Mouse (Mus musculus): ENCODE measurements around the gene Dixdc1. TPM values are rescaled to one million over a fixed set of nuclear protein-coding genes. Genes with fewer than 3 reads are reported as not detected.
"Not testable (repeated sequence)": the region's sequence is repeated elsewhere in the genome, so short reads cannot be mapped to it uniquely, and the experiment has no call there.

Dixdc1 gene
- polyA plus RNA-seq, 1 experiment from 2014 or later = 31.6 TPM

- peak overlapping the region; percentile 82 for H3K4me3 ChIP-seq
- H3K27ac ChIP-seq (replicated peaks) = peak overlapping the region; percentile 90
- H3K36me3 ChIP-seq (replicated peaks) = peaks cover 45% of the 10 kb centered on the region
- H3K27me3 ChIP-seq (replicated peaks; ENCODE audit: low read depth, poor library complexity, severe bottlenecking) = no peaks in the 10 kb centered on the region
- no peak for DNase-seq (ENCODE audit: low spot score)
- WGBS = under 1% methylated on average over 28 of the region's 28 CpGs
- peaks cover 24% of the 10 kb centered on the region for H3K4me1 ChIP-seq
- no peaks in the 10 kb centered on the region for H3K9me3 ChIP-seq
These were observed 80.4 kb downstream of the Dixdc1 start for GRCm38 (mm10) chr9:50658941-50659388.

GRCm38 (mm10) chr9:50658391-50658790 is 80.9 kb downstream of the Dixdc1 start:
- no peaks in the 10 kb centered on the region for H3K9me3 ChIP-seq
- no peak for DNase-seq (ENCODE audit: low spot score)
- peaks cover 46% of the 10 kb centered on the region for H3K36me3 ChIP-seq (replicated peaks)
- H3K4me3 ChIP-seq = peak overlapping the region; percentile 82
- H3K4me1 ChIP-seq = peaks cover 24% of the 10 kb centered on the region
- no peaks in the 10 kb centered on the region for H3K27me3 ChIP-seq (replicated peaks; ENCODE audit: low read depth, poor library complexity, severe bottlenecking)
- WGBS = 32% methylated on average over 5 of the region's 5 CpGs
- peak overlapping the region; percentile 90 for H3K27ac ChIP-seq (replicated peaks)

GRCm38 (mm10) chr9:50650503-50650902 is 88.8 kb downstream of the Dixdc1 start:
- Histone ChIP-seq H3K4me1 (no peaks in the 10 kb centered on the region), H3K27me3 (replicated peaks; ENCODE audit: low read depth, poor library complexity, severe bottlenecking) (no peaks in the 10 kb centered on the region), H3K27ac (replicated peaks) (no peak overlapping the region), H3K9me3 (no peaks in the 10 kb centered on the region), H3K36me3 (replicated peaks) (peaks cover 98% of the 10 kb centered on the region), H3K4me3 (no peak overlapping the region)
- no peak for DNase-seq (ENCODE audit: low spot score)
- 95% methylated on average over 10 of the region's 10 CpGs for WGBS

GRCm38 (mm10) chr9:50646826-50647370 is 92.4 kb downstream of the Dixdc1 start:
- H3K36me3 ChIP-seq (replicated peaks) = peaks cover 96% of the 10 kb centered on the region
- H3K27me3 ChIP-seq (replicated peaks; ENCODE audit: low read depth, poor library complexity, severe bottlenecking) = no peaks in the 10 kb centered on the region
- no peaks in the 10 kb centered on the region for H3K9me3 ChIP-seq
- no peaks in the 10 kb centered on the region for H3K4me1 ChIP-seq
- H3K27ac ChIP-seq (replicated peaks) = no peak overlapping the region
- WGBS = 69% methylated on average over 10 of the region's 10 CpGs
- no peak overlapping the region for H3K4me3 ChIP-seq
- no peak for DNase-seq (ENCODE audit: low spot score)

GRCm38 (mm10) chr9:50634270-50634669 is 105.0 kb downstream of the Dixdc1 start:
- H3K9me3 ChIP-seq = no peaks in the 10 kb centered on the region
- H3K27me3 ChIP-seq (replicated peaks; ENCODE audit: low read depth, poor library complexity, severe bottlenecking) = no peaks in the 10 kb centered on the region
- H3K36me3 ChIP-seq (replicated peaks) = peaks cover 73% of the 10 kb centered on the region
- WGBS = 94% methylated on average over 11 of the region's 11 CpGs
- H3K27ac ChIP-seq (replicated peaks) = no peak overlapping the region
- H3K4me1 ChIP-seq = no peaks in the 10 kb centered on the region
- H3K4me3 ChIP-seq = no peak overlapping the region
- no peak for DNase-seq (ENCODE audit: low spot score)

- Histone ChIP-seq H3K4me1 (no peaks in the 10 kb centered on the region), H3K4me3 (no peak overlapping the region), H3K27ac (replicated peaks) (no peak overlapping the region), H3K36me3 (replicated peaks) (peaks cover 62% of the 10 kb centered on the region), H3K27me3 (replicated peaks; ENCODE audit: low read depth, poor library complexity, severe bottlenecking) (no peaks in the 10 kb centered on the region), H3K9me3 (no peaks in the 10 kb centered on the region)
- DNase-seq (ENCODE audit: low spot score) = no peak
- 61% methylated on average over 2 of the region's 2 CpGs for WGBS
These were observed 106.3 kb downstream of the Dixdc1 start for GRCm38 (mm10) chr9:50633059-50633458.

GRCm38 (mm10) chr9:50632016-50632688 is 107.2 kb downstream of the Dixdc1 start:
- Histone ChIP-seq H3K27me3 (replicated peaks; ENCODE audit: low read depth, poor library complexity, severe bottlenecking) (no peaks in the 10 kb centered on the region), H3K27ac (replicated peaks) (no peak overlapping the region), H3K36me3 (replicated peaks) (peaks cover 53% of the 10 kb centered on the region), H3K4me1 (no peaks in the 10 kb centered on the region), H3K4me3 (no peak overlapping the region), H3K9me3 (no peaks in the 10 kb centered on the region)
- 89% methylated on average over 6 of the region's 6 CpGs for WGBS
- DNase-seq (ENCODE audit: low spot score) = no peak

- peaks cover 40% of the 10 kb centered on the region for H3K36me3 ChIP-seq (replicated peaks)
- not testable (repeated sequence) for DNase-seq (ENCODE audit: low spot score); H3K27me3 ChIP-seq (replicated peaks; ENCODE audit: low read depth, poor library complexity, severe bottlenecking); H3K9me3 ChIP-seq; H3K27ac ChIP-seq (replicated peaks); H3K4me3 ChIP-seq; H3K4me1 ChIP-seq
- 89% methylated on average over 6 of the region's 8 CpGs for WGBS
These were observed 108.4 kb downstream of the Dixdc1 start for GRCm38 (mm10) chr9:50630903-50631302.

GRCm38 (mm10) chr9:50617794-50618330 is 121.5 kb downstream of the Dixdc1 start:
- Histone ChIP-seq H3K9me3 (no peaks in the 10 kb centered on the region), H3K4me3 (peak overlapping the region; percentile 100), H3K27me3 (replicated peaks; ENCODE audit: low read depth, poor library complexity, severe bottlenecking) (no peaks in the 10 kb centered on the region), H3K27ac (replicated peaks) (no peak overlapping the region), H3K4me1 (peaks cover 8% of the 10 kb centered on the region), H3K36me3 (replicated peaks) (peaks cover 26% of the 10 kb centered on the region)
- 66% methylated on average over 9 of the region's 9 CpGs for WGBS
- no peak for DNase-seq (ENCODE audit: low spot score)

- Histone ChIP-seq H3K4me3 (peak within 1 kb of the TSS; percentile 100), H3K9me3 (no peaks in the 10 kb centered on the region), H3K27ac (replicated peaks) (peak within 1 kb of the TSS; percentile 95), H3K36me3 (replicated peaks) (peaks cover 34% of the 10 kb centered on the region), H3K4me1 (peaks cover 8% of the 10 kb centered on the region), H3K27me3 (replicated peaks; ENCODE audit: low read depth, poor library complexity, severe bottlenecking) (no peaks in the 10 kb centered on the region)
- WGBS = under 1% methylated on average over 81 of the region's 81 CpGs
- peak; percentile 88 for DNase-seq (ENCODE audit: low spot score)
These were observed 122.3 kb downstream of the Dixdc1 start, which contains the start of the genes Pih1d2 and Nkapd1 for GRCm38 (mm10) chr9:50616766-50617603. Gene Pih1d2, plus strand, starts transcription at chr9:50617321. Gene Nkapd1, minus strand, starts transcription at chr9:50617464.

GRCm38 (mm10) chr9:50616161-50616560 is 123.2 kb downstream of the Dixdc1 start:
- no peaks in the 10 kb centered on the region for H3K9me3 ChIP-seq
- H3K27me3 ChIP-seq (replicated peaks; ENCODE audit: low read depth, poor library complexity, severe bottlenecking) = no peaks in the 10 kb centered on the region
- peak overlapping the region; percentile 95 for H3K27ac ChIP-seq (replicated peaks)
- DNase-seq (ENCODE audit: low spot score) = no peak
- peaks cover 8% of the 10 kb centered on the region for H3K4me1 ChIP-seq
- 36% methylated on average over 11 of the region's 11 CpGs for WGBS
- peaks cover 43% of the 10 kb centered on the region for H3K36me3 ChIP-seq (replicated peaks)
- H3K4me3 ChIP-seq = peak overlapping the region; percentile 100
